Mouse (Mus musculus): Measurements from ENCODE around the gene Mtrf1. TPM values are rescaled to one million over a fixed set of nuclear protein-coding genes. Genes with fewer than 3 reads are reported as not detected.

Gene Mtrf1
- 1.4 and 1.7 TPM in 2 replicates for total RNA-seq (2023)

GRCm38 (mm10) chr14:79397321-79398122 is at the start of gene Mtrf1:
Mtrf1 (plus strand) TSS chr14:79397772.

GRCm38 (mm10) chr14:79390265-79390926 is 7.2 kb upstream of the Mtrf1 start, which contains the start of gene Naa16:
Naa16 (minus strand) TSS chr14:79390778.

GRCm38 (mm10) chr14:79425979-79426729 is 28.6 kb downstream of the Mtrf1 start, which contains the start of gene Kbtbd7:
Kbtbd7 (plus strand) TSS chr14:79426511.

GRCm38 (mm10) chr14:79451681-79452590 is 54.4 kb downstream of the Mtrf1 start, which contains the start of gene Kbtbd6:
Kbtbd6 (plus strand) TSS chr14:79451835.

Other genes starting within 250 kb of the Mtrf1 start
- not detected in 2 replicates for gene Zfp957, start 150.4 kb upstream of the Mtrf1 start, total RNA-seq (2023)
- gene Rgcc, start 96.1 kb upstream of the Mtrf1 start, total RNA-seq (2023), result 52.0 and 76.1 TPM in 2 replicates
- 28.0 and 37.8 TPM in 2 replicates for gene Naa16, start 7.0 kb upstream of the Mtrf1 start, total RNA-seq (2023)
- 37.4 and 37.5 TPM in 2 replicates for gene Kbtbd7, start 28.7 kb downstream of the Mtrf1 start, total RNA-seq (2023)
- 1.7 and 3.1 TPM in 2 replicates for gene Kbtbd6, start 54.1 kb downstream of the Mtrf1 start, total RNA-seq (2023)
- gene Elf1, start 83.4 kb downstream of the Mtrf1 start, total RNA-seq (2023), result 61.6 and 67.4 TPM in 2 replicates
- 20.9 and 22.9 TPM in 2 replicates for gene Wbp4, start 83.7 kb downstream of the Mtrf1 start, total RNA-seq (2023)
- gene Sugt1, start 189.9 kb downstream of the Mtrf1 start, total RNA-seq (2023), result 46.7 and 57.6 TPM in 2 replicates